Mouse (Mus musculus): ENCODE measurements around the gene Mapk11.

The Mapk11 gene

DNA sequence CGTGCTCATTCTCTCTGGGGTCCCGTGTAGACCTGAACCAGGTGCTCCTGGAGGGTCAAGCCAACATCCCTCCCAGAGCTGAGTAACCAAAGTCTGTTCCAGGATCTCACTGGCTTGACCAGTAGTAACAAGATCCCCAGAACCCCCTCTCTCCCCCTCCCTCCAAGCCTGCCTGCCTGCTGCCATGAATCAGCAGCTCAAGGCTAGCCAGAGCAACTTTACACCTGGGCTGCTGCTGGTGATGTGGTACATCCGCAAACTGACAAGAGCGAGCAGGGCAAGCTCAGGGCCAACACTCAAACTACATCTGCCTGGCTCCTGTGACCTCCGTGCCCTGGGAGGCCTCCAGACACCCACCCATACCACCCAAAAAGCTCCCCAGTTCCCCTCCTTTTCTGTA, 8.0 kb downstream of the Mapk11 start:
- DNase-seq (ENCODE audit: low read depth, low spot score): no peak

GRCm38 (mm10) chr15:89140659-89141252, 8.7 kb downstream of the Mapk11 start, which contains the start of gene Mapk12:
Gene Mapk12, minus strand, starts transcription at chr15:89140703.
- DNase-seq (ENCODE audit: low read depth, low spot score): peak; percentile 79

GRCm38 (mm10) chr15:89140048-89140658, 9.3 kb downstream of the Mapk11 start:
- DNase-seq (ENCODE audit: low read depth, low spot score): peak; percentile 91

DNA sequence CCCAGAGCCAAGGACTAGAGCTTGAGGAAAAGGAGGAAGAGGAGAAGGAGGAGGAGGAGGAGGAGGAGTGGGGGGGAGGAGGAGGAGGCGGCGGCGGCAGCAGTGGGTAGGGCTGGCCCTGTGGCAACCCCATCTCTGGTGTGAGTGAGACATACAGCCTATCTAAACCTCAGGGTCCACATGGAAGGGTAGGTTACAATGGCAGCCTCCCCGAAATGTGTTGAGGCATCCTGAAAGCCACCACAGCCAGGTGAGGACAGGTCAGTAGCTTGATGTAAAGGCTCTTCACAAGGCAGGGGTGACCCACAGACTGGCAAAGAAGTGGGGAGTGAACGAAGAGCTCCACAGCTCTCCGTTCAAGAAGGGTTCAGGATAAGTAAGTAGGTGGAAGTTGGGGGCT, 10.9 kb downstream of the Mapk11 start:
- no peak for DNase-seq (ENCODE audit: low read depth, low spot score)

DNA sequence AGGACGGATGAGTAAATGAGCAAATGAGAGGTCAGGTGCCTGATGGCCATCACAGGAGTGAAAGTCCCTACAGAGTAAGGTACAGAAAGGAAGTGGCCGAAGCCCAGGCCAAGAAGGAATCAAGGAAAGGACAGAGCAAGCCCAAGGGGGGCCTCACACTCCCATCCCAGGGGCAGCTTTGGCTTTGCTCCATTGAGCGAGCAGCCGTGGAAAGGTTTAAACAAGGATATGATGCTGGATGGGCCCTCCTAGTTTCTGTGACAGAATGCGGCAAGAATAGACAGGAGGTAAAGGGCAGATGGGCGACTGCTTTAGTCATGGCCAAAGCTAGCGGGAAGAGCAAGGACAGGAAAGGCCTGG, 11.4 kb downstream of the Mapk11 start:
- DNase-seq (ENCODE audit: low read depth, low spot score): peak; percentile 67

GRCm38 (mm10) chr15:89137378-89138045, 11.9 kb downstream of the Mapk11 start:
- DNase-seq (ENCODE audit: low read depth, low spot score): peak; percentile 82

- no peak for DNase-seq (ENCODE audit: low read depth, low spot score)
Measured at GRCm38 (mm10) chr15:89136461-89137155, 12.8 kb downstream of the Mapk11 start.

GRCm38 (mm10) chr15:89131316-89131715, 18.1 kb downstream of the Mapk11 start:
- no peak for DNase-seq (ENCODE audit: low read depth, low spot score)

- DNase-seq (ENCODE audit: low read depth, low spot score): no peak
Measured at GRCm38 (mm10) chr15:89130245-89130644, 19.2 kb downstream of the Mapk11 start.

- DNase-seq (ENCODE audit: low read depth, low spot score): peak; percentile 94
Measured at GRCm38 (mm10) chr15:89128382-89129350, 20.8 kb downstream of the Mapk11 start, which contains the start of gene Hdac10. Gene Hdac10, minus strand, starts transcription at chr15:89128700.

DNA sequence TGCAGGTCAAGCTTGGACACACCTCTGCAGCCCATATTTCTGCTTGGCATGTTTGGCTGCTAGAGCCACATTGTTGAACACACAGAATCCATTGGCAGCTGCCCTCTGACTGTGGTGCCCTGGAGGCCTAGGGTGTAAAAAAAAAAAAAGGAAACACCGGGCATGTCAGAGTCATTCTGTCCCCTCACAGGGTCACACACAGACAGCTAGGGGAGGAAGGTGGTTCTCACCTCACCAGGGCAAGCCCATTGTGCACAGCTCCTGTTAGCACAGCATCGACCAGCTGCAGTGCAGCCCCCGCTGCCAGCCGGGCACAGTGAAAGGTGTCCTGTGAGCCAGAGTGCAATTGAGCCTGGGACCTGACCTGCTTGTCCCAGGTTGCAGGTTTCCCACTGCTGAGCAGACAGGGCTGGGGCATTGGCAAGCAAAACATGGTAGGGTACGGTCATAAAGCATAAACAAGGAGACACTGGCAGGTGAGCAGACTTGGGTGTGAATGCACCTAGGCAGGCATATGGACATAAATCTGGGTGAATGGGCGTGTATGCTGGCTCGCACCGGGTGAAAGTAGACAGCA, 22.0 kb downstream of the Mapk11 start:
- DNase-seq (ENCODE audit: low read depth, low spot score): no peak

DNA sequence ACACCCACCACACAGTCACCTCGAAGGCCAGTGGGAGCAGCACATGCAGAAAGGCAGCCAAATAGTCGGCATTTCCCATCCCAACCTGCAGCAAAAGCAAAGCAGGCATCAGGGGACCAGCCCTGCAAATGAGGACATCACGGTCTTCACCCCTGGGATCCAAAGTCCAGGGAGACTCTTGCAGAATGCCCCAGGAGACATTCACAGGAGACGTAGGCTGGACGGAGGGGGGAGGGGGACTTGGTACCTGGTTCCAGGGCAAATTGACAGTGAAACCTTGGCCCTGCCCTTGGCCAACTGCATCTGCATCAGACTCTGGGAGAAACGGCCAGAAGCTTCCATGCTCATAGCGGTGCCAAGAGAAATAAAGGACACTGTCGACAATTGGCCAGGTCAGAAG, 22.8 kb downstream of the Mapk11 start:
- DNase-seq (ENCODE audit: low read depth, low spot score): no peak

- no peak for DNase-seq (ENCODE audit: low read depth, low spot score)
Measured at GRCm38 (mm10) chr15:89125351-89125750, 24.1 kb downstream of the Mapk11 start.

DNA sequence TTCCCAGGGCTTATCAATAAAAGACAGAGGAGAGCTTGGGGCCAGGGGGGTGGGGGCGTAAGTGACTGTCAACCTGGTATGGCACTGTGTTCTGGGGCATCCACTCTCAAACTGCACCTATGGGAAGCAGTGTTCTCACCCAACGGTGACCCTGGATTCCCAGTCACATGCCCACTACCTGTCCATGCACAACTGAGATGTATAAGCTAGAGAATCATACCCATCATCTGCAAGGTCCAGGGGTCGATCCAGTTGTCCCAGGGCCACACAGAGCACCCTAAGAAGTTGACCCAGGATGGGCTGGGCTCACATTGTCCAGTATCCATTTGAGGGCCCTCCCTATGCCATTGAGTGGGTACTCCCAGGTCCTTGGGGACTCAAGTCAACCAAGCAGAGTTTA, 25.1 kb downstream of the Mapk11 start:
- DNase-seq (ENCODE audit: low read depth, low spot score): no peak

GRCm38 (mm10) chr15:89123595-89123994, 25.8 kb downstream of the Mapk11 start:
- peak; percentile 82 for DNase-seq (ENCODE audit: low read depth, low spot score)

GRCm38 (mm10) chr15:89122649-89123366, 26.6 kb downstream of the Mapk11 start, which contains the start of gene Tubgcp6:
Gene Tubgcp6, minus strand, starts transcription at chr15:89123112.
- DNase-seq (ENCODE audit: low read depth, low spot score): peak; percentile 99

DNA sequence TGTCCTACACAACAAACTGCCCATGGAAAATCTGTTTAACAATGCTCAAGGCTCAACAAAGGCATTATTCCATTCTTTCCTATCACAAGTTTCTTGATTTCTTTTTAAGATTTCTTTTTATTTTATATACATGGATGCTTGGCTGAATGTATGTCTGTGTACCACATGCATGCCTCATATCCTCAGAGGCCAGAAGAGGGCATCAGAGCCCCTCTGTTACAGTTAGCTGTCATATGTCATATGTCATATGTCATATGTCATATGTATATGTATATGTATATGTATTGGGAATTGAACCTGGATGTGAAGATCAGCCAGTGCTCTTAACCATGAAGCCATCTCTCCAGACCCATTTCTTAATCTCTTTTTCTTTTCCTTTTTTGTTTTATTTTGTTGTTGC, 31.4 kb downstream of the Mapk11 start:
- DNase-seq (ENCODE audit: low read depth, low spot score): no peak

- peak; percentile 81 for DNase-seq (ENCODE audit: low read depth, low spot score)
Measured at GRCm38 (mm10) chr15:89110147-89110546, 39.3 kb downstream of the Mapk11 start.

DNA sequence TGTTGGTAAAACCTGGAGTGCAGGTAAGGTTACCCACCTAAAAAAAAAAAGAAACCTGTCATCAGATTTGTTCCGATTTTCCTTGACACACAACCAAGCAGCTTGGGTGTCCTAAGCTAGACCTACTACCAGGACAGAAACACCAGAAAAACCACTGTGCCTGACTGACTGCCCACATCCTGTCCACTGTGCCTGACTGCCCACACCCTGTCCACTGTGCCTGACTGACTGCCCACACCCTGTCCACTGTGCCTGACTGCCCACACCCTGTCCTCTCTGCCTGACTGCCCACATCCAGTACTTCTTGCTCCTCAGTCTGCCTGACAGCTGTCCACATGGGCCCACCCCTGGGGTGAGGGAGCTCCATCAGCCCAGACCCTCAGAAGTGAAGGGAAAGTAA, 42.5 kb downstream of the Mapk11 start:
- DNase-seq (ENCODE audit: low read depth, low spot score): no peak

DNA sequence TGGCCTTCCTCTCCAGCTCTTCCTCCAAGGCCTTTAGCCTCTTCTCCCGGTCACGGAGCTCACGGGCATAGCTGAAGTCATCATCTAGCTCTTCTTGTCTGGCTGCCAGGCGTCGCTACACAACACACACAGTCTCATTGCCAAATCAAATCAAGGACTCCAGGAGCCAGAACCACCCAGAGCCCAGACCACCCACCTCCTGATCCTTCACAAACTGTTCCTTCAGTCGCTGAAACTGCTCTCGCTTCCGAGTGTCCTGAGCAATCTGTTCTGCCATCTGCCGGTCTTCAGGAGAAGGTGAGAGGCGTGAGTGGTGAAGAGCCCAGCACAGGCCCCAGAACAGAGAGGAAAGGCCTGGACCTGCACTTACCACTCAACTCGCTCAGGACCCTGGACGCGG, 43.4 kb downstream of the Mapk11 start:
- DNase-seq (ENCODE audit: low read depth, low spot score): peak; percentile 96

All from brain, adult 2 months (tissue).